Mouse (Mus musculus) v-Abl transformed pro-B cells (cell line): ENCODE data around the gene Sidt1.
"Not testable (repeated sequence)": the region's sequence is repeated elsewhere in the genome, so short reads cannot be mapped to it uniquely, and the experiment has no call there.

ENCODE experiments used
- in situ Hi-C, 2 experiments: fragments of 400-800 bp; cut with MboI; formaldehyde crosslinking; loops; one replicate each; pipeline ENCODE4 v1.15.1; 2025; ENCODE audit not compliant: unreplicated experiment in 2 of 2

Sidt1 gene

DNA sequence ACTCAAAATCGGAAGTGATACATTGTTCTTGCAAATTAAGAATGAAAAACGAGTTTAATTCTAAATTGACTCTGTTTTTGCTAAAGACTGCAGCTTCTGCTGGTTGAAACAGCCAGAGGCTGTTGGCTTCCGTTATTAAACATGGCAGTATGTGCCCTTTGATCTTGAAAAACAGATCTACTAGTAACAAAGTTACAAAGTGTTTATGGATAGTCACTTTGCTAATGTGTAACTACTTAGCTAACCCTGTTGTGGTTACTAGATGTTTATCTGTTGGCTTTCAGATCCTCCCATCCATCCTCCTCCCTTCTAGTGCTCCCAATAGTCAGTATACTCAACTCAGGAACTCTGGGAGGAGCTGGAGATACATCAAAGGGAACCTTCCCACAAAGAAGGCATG is 27.4 kb downstream of the Sidt1 start:
- in situ Hi-C loops: no loop called here

GRCm38 (mm10) chr16:44303822-44304221 is 29.2 kb downstream of the Sidt1 start:
- in situ Hi-C loops: no loop called here

- in situ Hi-C loops: no loop called here
Observed at GRCm38 (mm10) chr16:44302126-44302892, 30.7 kb downstream of the Sidt1 start.

GRCm38 (mm10) chr16:44299438-44300093 is 33.4 kb downstream of the Sidt1 start:
- in situ Hi-C loops: no loop called here

DNA sequence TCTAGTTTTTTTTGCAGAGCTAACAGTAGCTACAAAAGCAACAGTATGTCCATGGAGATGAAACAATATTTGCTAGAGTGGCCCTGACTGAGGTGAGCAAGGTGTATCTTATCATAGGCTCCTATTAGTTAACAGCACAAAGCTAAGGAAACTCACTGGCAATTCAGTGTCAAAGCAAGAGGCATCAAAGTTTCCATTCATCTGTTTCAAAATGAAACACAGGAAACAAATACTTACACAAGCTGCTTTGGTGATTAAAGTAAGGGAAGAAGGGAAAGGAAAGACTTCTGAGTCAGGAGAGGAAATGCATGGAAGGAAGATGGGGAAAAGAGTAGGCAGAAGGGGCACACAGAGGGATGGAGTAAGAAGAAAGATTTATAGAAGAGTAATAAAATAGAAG is 39.0 kb downstream of the Sidt1 start:
- in situ Hi-C loops: no loop called here

- in situ Hi-C loops: not testable (repeated sequence)
Observed at GRCm38 (mm10) chr16:44292681-44293080, 40.3 kb downstream of the Sidt1 start.

GRCm38 (mm10) chr16:44289004-44289648 is 43.9 kb downstream of the Sidt1 start:
- in situ Hi-C loops: no loop called here

DNA sequence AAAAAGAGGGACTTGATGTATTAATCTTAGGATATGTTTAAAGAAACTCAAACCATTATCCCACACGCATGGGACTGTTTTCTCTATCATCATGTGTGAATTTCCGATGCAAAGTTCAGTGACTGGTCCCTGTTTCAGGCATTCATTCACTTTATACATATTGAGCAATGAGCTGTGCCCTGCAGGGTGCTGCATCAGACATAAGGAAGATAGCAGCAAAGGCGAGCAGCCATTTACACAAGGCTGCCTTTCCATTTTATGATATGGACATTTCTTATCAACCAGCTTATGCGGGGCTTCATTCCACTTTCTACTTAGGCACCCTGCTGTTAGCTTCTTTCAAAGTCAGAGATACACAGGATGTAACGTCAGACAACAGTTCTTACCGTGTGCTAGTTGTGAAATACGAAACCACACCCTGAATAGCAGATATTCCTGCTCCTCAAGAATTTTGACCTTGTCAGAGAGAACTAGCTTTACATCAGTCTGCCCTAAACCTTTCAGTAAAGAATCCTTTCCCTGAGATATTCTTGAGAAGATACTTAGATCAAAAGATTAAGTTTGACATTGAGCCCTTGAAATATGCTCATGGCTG is 45.5 kb downstream of the Sidt1 start:
- in situ Hi-C loops: no loop called here

GRCm38 (mm10) chr16:44282614-44283325 is 50.2 kb downstream of the Sidt1 start:
- in situ Hi-C loops: no loop called here

GRCm38 (mm10) chr16:44282036-44282435 is 51.0 kb downstream of the Sidt1 start:
- in situ Hi-C loops: no loop called here

GRCm38 (mm10) chr16:44280806-44281205 is 52.2 kb downstream of the Sidt1 start:
- in situ Hi-C loops: no loop called here

- in situ Hi-C loops: no loop called here
Observed at GRCm38 (mm10) chr16:44277212-44277611, 55.8 kb downstream of the Sidt1 start.

DNA sequence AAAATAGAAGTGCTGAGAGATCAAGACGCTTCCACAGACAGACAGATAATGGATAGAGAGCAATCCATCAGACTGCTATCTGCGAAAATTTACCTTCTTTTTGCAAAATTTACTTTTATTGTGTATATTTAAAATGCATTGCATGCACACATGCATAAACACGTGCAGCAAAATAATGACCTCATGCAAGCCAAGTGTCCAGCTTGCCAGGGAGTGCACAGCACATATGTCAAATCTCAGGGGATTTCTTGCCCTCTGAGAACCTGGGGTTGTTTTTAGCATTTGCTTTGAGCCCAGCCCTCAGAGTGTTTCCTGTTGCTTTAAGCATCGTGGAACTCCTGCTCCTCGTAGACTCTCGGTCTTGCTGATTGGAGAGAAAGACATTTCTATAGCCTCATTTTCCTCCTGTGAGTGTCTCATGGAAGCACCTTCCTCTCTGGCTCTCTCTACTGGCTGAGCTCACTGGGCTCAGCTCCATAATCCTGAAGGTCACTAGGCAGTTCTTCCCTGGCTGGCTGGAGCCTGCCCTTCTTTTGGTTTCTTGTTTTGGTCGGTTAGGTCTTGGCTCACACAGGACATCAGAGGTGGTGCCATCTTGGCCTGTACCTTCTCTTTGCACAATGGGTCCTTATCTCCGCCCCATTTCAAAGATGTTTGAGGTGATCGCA is 61.5 kb downstream of the Sidt1 start:
- in situ Hi-C loops: no loop called here

GRCm38 (mm10) chr16:44270606-44271005 is 62.4 kb downstream of the Sidt1 start:
- in situ Hi-C loops: no loop called here

- in situ Hi-C loops: no loop called here
Observed at GRCm38 (mm10) chr16:44269578-44269977, 63.4 kb downstream of the Sidt1 start.

- in situ Hi-C loops: no loop called here
Observed at GRCm38 (mm10) chr16:44268541-44269215, 64.3 kb downstream of the Sidt1 start.

DNA sequence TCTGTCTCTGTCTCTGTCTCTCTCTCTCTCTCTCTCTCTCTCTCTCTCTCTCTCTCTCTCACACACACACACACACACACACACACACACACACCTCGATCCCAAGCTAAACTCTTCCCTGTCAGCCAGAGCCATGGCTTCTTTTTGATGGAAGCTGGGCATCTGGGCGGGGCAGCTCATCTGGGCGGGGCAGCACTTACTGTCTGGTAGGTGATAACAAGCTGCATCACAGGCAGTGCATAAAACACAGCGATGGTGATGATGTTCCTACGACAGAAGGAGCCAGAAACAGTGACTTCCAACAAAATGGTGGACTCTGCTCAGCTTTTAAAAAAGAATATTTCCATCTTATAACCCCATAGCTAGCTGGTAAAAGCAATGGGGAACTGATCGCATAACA is 67.4 kb downstream of the Sidt1 start:
- in situ Hi-C loops: no loop called here

- in situ Hi-C loops: no loop called here
Observed at GRCm38 (mm10) chr16:44264916-44265315, 68.1 kb downstream of the Sidt1 start.

DNA sequence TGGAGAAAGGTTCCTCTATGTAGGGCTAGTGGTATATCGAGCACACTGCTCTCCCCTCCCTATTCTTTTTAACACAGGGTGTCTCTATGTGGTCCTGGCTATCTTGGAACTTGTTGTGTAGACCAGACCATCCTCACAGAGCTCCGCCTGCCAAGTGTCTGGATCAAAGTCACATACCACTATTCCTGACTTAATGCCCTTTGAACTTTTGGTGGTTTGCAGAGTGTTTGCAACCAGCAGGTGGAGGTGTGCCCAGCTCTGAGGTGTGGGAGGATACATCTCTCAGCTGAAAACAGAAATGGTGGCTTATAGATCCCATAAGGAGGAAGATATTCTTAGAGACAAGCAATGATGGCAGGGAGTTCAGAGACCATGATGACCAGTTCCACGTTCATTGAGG is 75.5 kb downstream of the Sidt1 start:
- in situ Hi-C loops: no loop called here

DNA sequence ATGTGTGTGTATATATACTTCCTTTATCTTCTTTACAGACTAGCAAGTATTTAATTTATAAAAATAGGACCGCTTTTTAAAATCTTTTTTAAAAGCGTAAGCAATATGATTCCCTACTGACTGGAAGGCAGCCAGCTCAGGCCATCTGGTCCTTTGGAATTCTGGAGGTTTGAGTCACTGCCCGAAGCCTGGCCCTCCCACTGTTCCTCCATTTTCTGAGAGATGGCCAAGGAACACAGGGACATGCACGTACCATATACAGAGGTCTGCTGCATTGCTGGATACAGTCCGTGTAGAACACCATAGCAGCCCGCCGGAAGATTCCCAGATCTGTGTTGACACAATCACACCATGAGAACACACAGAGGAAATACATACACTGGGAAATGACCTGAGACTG is 78.3 kb downstream of the Sidt1 start:
- in situ Hi-C loops: no loop called here
